Mouse (Mus musculus): ENCODE results near the gene Tgm1. TPM values are rescaled to one million over a fixed set of nuclear protein-coding genes. Genes with fewer than 3 reads are reported as not detected.

The Tgm1 gene
- polyA plus RNA-seq, 1 experiment, result 29.6 TPM

DNA sequence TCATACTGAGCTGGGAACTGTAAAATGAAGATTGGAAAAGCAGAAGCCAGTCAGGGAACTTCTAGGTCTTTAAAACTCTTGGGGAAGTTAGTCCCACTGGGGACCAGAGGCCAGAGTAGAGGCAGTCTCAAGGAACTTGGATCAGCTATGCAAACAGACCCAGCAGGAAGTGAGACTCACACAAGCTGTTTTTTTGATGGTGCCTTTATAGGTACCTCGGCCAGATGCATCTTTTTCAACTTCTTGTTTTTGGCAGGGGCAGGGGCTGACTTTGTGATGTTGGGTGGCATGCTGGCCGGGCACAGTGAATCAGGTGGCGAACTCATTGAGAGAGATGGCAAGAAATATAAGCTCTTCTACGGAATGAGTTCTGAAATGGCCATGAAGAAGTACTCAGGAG is 36.1 kb downstream of the Tgm1 start:
- peaks cover 5% of the 10 kb centered on the region; the same call in 1 of the 2 replicates for H3K4me1 ChIP-seq (ENCODE audit: control insufficient read depth, insufficient read depth, low read length)
- TF ChIP-seq CTCF (conservative IDR thresholded peaks at IDR 0.05; ENCODE audit: insufficient read depth, insufficient read length, low read depth, low read length), result no peak
- TF ChIP-seq POLR2A (IDR thresholded peaks at IDR 0.05; ENCODE audit: low read depth, low read length), result no peak
- H3K27ac ChIP-seq (ENCODE audit: insufficient read depth, low read depth, low read length), result no peak overlapping the region
- H3K36me3 ChIP-seq (ENCODE audit: control insufficient read depth, insufficient read depth, low read length), result no peaks in the 10 kb centered on the region
- H3K4me3 ChIP-seq (ENCODE audit: insufficient read depth, low read depth, low read length), result no peak overlapping the region
- no peak for DNase-seq
- WGBS, result 87% methylated on average over 4 of the region's 4 CpGs
- no peaks in the 10 kb centered on the region for H3K27me3 ChIP-seq (replicated peaks; ENCODE audit: control insufficient read depth, insufficient read depth, low read length)

GRCm38 (mm10) chr14:55672741-55673060 is 41.0 kb downstream of the Tgm1 start:
- no peaks in the 10 kb centered on the region for H3K36me3 ChIP-seq (ENCODE audit: control insufficient read depth, insufficient read depth, low read length)
- peak overlapping the region; percentile 44 for H3K4me3 ChIP-seq (ENCODE audit: insufficient read depth, low read depth, low read length)
- TF ChIP-seq CTCF (conservative IDR thresholded peaks at IDR 0.05; ENCODE audit: insufficient read depth, insufficient read length, low read depth, low read length), result no peak
- no peak for TF ChIP-seq POLR2A (IDR thresholded peaks at IDR 0.05; ENCODE audit: low read depth, low read length)
- H3K4me1 ChIP-seq (ENCODE audit: control insufficient read depth, insufficient read depth, low read length), result peaks cover 6% of the 10 kb centered on the region; the same call in 1 of the 2 replicates
- no peak for DNase-seq
- no peaks in the 10 kb centered on the region for H3K27me3 ChIP-seq (replicated peaks; ENCODE audit: control insufficient read depth, insufficient read depth, low read length)
- WGBS, result 71% methylated on average over 7 of the region's 7 CpGs
- no peak overlapping the region; the same call in 1 of the 2 replicates for H3K27ac ChIP-seq (ENCODE audit: insufficient read depth, low read depth, low read length)

DNA sequence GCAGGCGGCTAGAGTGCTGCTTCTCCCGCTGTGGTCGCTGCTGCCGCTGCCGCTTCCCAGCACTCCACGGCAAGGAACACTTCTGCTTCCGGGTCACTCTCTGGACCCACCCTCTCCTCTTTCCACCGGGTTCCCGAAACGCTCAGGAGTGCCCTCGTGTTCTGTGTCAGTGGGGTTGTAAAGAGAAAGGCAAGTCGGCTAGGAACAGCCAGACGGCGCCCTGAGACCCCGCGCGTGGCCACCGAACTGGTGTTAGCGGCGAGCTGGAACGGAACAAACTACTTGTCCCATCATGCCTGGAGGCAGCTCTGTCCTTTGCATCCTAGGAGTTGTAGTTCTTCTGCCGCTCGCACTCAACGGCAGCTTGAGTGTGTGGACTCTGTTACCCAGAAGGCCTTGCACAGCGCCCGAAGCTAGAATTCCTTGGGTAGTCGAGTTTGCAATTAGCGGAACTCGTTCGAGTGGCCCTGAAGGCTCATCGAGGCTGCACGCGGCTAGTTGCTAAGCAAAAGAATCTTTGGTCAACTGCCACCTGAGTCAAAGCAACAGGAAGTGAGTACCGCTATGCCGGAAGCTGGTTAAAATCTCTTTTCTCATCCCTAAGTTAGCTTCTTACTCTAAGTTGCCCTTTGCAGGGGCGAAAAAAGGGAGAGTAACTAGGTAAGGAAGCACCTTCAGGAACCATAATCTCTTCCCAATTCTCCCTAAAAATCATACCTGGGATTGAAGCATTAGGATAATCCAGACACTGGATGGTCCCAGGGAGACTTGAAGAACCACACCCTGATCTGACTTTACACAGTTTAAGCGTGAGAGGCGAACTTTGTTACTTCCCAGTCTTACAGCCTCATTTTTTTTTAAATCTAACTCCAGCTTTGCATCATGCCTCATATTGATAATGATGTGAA is 41.6 kb downstream of the Tgm1 start, which contains the start of the genes Gmpr2 and Nedd8:
Gmpr2 (plus strand) TSS at position 109 of the 908 bp plus-strand sequence.
Nedd8 (minus strand) TSS at position 292 of the 908 bp plus-strand sequence.
- Histone ChIP-seq H3K36me3 (ENCODE audit: control insufficient read depth, insufficient read depth, low read length) (no peaks in the 10 kb centered on the region), H3K4me3 (ENCODE audit: insufficient read depth, low read depth, low read length) (peak within 1 kb of the TSS; percentile 79), H3K4me1 (ENCODE audit: control insufficient read depth, insufficient read depth, low read length) (peaks cover 6% of the 10 kb centered on the region; the same call in 1 of the 2 replicates), H3K27me3 (replicated peaks; ENCODE audit: control insufficient read depth, insufficient read depth, low read length) (no peaks in the 10 kb centered on the region), H3K27ac (ENCODE audit: insufficient read depth, low read depth, low read length) (peak within 1 kb of the TSS; percentile 96)
- under 1% methylated on average over 38 of the region's 38 CpGs for WGBS
- TF ChIP-seq CTCF (conservative IDR thresholded peaks at IDR 0.05; ENCODE audit: insufficient read depth, insufficient read length, low read depth, low read length), result no peak
- TF ChIP-seq POLR2A (IDR thresholded peaks at IDR 0.05; ENCODE audit: low read depth, low read length), result no peak
- peak; percentile 97 for DNase-seq

DNA sequence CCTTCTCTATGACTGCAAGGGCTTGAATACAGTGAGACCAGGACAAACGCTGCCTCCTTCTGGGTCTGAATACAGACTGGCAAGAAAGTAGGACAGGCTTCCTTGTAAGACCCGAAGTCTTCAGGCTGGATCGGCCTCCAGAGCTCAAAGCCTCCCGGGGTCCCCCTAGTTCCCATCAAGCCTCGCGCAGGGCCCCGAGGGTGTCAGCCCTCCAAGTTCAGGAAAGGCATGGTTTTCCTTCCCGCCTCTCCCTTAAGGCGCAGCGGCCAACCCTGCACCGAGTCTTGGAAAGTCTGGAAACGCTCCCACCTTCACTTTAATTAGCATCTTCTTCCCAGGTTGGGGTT is 42.3 kb downstream of the Tgm1 start:
- no peaks in the 10 kb centered on the region for H3K27me3 ChIP-seq (replicated peaks; ENCODE audit: control insufficient read depth, insufficient read depth, low read length)
- no peaks in the 10 kb centered on the region for H3K36me3 ChIP-seq (ENCODE audit: control insufficient read depth, insufficient read depth, low read length)
- peak overlapping the region; percentile 79 for H3K4me3 ChIP-seq (ENCODE audit: insufficient read depth, low read depth, low read length)
- TF ChIP-seq CTCF (conservative IDR thresholded peaks at IDR 0.05; ENCODE audit: insufficient read depth, insufficient read length, low read depth, low read length) (no peak), POLR2A (IDR thresholded peaks at IDR 0.05; ENCODE audit: low read depth, low read length) (no peak)
- no peak for DNase-seq
- peaks cover 6% of the 10 kb centered on the region; the same call in 1 of the 2 replicates for H3K4me1 ChIP-seq (ENCODE audit: control insufficient read depth, insufficient read depth, low read length)
- 0% methylated on average over 12 of the region's 12 CpGs for WGBS
- peak overlapping the region; percentile 96; the same call in 1 of the 2 replicates for H3K27ac ChIP-seq (ENCODE audit: insufficient read depth, low read depth, low read length)

GRCm38 (mm10) chr14:55660636-55661035 is 53.1 kb downstream of the Tgm1 start:
- 59% methylated on average over 2 of the region's 2 CpGs for WGBS
- DNase-seq, result no peak
- no peak overlapping the region for H3K4me3 ChIP-seq (ENCODE audit: insufficient read depth, low read depth, low read length)
- H3K4me1 ChIP-seq (ENCODE audit: control insufficient read depth, insufficient read depth, low read length), result peaks cover 8% of the 10 kb centered on the region; the same call in 1 of the 2 replicates
- H3K36me3 ChIP-seq (ENCODE audit: control insufficient read depth, insufficient read depth, low read length), result no peaks in the 10 kb centered on the region; the same call in 1 of the 2 replicates
- no peak overlapping the region for H3K27ac ChIP-seq (ENCODE audit: insufficient read depth, low read depth, low read length)
- TF ChIP-seq POLR2A (IDR thresholded peaks at IDR 0.05; ENCODE audit: low read depth, low read length) (no peak), CTCF (conservative IDR thresholded peaks at IDR 0.05; ENCODE audit: insufficient read depth, insufficient read length, low read depth, low read length) (no peak)
- H3K27me3 ChIP-seq (replicated peaks; ENCODE audit: control insufficient read depth, insufficient read depth, low read length), result no peaks in the 10 kb centered on the region

GRCm38 (mm10) chr14:55659960-55660573 is 53.7 kb downstream of the Tgm1 start, which contains the start of gene Mdp1:
TSS of gene Mdp1 (minus strand) at chr14:55660508.
- no peaks in the 10 kb centered on the region for H3K27me3 ChIP-seq (replicated peaks; ENCODE audit: control insufficient read depth, insufficient read depth, low read length)
- H3K4me1 ChIP-seq (ENCODE audit: control insufficient read depth, insufficient read depth, low read length), result peaks cover 8% of the 10 kb centered on the region; the same call in 1 of the 2 replicates
- DNase-seq, result peak; percentile 84
- TF ChIP-seq CTCF (conservative IDR thresholded peaks at IDR 0.05; ENCODE audit: insufficient read depth, insufficient read length, low read depth, low read length) (peak; percentile 59), POLR2A (IDR thresholded peaks at IDR 0.05; ENCODE audit: low read depth, low read length) (no peak)
- no peaks in the 10 kb centered on the region; the same call in 1 of the 2 replicates for H3K36me3 ChIP-seq (ENCODE audit: control insufficient read depth, insufficient read depth, low read length)
- under 1% methylated on average over 39 of the region's 39 CpGs for WGBS
- no peak within 1 kb of the TSS; the same call in 1 of the 2 replicates for H3K27ac ChIP-seq (ENCODE audit: insufficient read depth, low read depth, low read length)
- peak within 1 kb of the TSS; percentile 74 for H3K4me3 ChIP-seq (ENCODE audit: insufficient read depth, low read depth, low read length)

All from kidney, adult 2 months (tissue).